Mouse (Mus musculus): ENCODE data around the gene Tmed9.

DNA sequence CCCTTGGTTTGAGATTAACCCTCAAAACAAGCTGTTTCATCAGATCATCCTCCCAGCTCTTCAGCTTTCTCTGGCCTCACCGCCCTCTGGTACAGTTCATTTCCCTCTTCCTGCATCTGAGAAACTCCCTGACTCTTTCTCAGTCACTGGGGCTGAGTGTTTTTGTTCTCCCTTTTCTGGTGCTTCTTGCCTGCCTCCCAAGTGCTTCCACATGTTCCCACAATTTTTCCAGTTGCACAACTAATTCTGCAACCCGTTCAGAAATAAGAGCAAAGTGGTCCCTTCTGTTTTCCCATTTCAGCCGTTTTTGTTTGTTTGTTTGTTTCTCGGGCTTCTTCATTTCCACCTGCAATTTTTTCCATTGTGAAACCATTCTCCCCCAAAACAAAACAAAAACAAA lies 4.6 kb downstream of the Tmed9 start:
- TF ChIP-seq CTCF (IDR thresholded peaks at IDR 0.05; ENCODE audit: low read depth, low read length) (no peak), POLR2AphosphoS5 (IDR thresholded peaks at IDR 0.05; ENCODE audit: insufficient replicate concordance, low read depth, low read length) (no peak)

Measured in G1E (cell line).